Mouse (Mus musculus): Measurements from ENCODE around the gene Gabpb1.
A peak's percentile ranks its signal among the peaks of the same experiment; 100 is the strongest.
"Not testable (repeated sequence)": the region's sequence is repeated elsewhere in the genome, so short reads cannot be mapped to it uniquely, and the experiment has no call there.

Gabpb1 gene

DNA sequence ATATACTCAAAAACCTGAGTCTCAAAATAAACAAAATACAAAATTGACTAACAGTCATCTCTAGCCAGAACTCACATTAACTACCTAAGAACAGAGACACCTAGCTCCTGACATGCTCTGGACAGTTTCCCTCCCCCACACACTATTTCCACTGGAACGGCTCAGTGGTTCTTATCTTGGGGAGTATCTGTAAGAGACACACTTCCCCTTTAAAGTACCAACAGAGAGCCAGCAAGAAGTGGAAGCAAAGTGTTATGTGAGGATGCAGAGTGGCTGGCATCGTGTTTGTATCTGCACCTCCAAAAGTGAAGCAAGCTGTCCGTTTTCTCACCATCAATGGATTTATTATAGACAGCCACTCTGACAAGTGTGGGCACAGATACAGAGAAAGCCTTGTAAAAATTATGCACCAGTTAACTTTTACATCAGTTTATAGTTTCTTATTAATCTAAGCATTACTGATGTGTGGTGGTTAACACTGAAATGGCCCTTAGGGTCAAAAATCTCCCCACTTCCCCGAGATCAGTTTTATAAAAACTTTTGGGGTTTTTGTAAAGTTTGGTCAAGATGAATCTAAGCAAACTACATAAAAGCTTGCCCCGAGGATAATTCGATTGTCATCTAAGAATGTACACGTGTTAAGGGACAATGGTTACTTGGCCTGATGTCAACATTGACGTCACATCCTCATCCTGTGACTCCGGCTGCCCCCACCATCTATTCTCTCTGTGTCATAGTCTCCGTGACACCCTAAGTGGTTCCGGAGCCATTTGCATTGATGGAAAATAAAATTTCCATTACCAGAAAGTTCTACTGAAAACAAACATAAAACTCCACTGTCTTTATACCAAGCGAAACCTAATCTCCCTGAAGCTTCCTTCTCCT lies 40.0 kb downstream of the Gabpb1 start:
- DNase-seq: no peak

DNA sequence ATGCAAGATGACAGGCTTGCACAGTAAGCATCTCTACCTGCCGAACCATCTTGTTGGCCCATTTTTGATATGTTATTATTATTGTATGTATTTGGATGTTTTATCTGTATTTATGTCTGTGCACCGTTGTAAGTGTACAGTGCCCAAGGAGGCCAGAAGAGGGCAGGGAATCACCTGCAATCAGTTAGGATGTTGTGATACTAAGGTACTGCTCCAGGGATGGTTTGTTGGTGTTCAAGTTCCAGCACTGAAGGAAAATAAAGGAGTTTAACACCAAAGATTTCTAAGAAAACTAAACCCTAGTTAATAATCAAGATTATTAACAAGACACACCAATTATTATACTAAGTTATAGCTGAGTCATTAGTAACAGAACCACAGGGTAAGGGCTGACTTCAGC lies 43.0 kb downstream of the Gabpb1 start:
- DNase-seq: no peak

- no peak for DNase-seq
Measured at GRCm38 (mm10) chr2:126628455-126628995, 47.6 kb downstream of the Gabpb1 start.

DNA sequence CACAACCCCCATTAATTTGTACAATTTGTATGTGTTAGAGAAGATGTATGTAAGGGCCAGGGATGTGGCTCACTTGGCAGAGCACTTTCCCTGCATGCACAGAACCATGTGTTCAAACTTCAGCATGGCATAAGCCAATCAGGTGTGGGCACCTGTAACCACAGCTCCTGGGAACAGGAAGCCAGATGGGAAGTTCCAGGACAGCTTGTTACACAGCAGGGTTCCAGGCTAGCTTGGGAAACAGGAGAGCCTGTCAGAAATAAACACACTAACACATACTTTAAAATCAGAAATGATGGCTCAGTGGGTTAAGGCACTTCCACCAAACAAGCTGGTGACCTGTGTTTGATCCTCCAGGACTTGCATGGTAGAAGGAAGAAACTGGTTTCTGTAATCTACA lies 53.0 kb downstream of the Gabpb1 start:
- DNase-seq: peak; percentile 89

DNA sequence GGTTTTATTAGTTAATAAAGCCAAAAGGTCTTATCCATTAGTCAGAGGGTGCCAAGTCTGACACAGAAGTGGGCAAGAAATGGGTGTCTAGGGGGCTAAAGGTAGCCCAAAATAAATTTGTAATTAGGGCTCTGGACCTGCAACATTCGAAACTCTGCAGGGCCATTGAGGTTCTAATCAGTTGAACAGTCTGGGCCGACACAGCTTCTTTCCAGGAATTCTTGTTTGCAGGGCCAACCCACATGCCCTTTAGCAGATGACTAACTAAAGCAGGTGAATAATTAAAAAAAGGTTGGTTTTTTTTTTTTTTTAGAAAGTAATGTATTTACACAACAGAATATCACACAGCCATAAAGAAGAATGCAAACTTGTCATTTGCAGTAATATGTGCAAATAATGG lies 53.7 kb downstream of the Gabpb1 start:
- no peak for DNase-seq

- DNase-seq: no peak
Measured at GRCm38 (mm10) chr2:126619249-126619704, 56.9 kb downstream of the Gabpb1 start, which contains the start of gene Hdc. Gene Hdc, minus strand, starts transcription at chr2:126619299.

GRCm38 (mm10) chr2:126618470-126619179 lies 57.5 kb downstream of the Gabpb1 start:
- DNase-seq: no peak

- no peak for DNase-seq
Measured at GRCm38 (mm10) chr2:126615355-126615754, 60.8 kb downstream of the Gabpb1 start.

- DNase-seq: not testable (repeated sequence)
Measured at GRCm38 (mm10) chr2:126609600-126609999, 66.5 kb downstream of the Gabpb1 start.

- no peak for DNase-seq
Measured at GRCm38 (mm10) chr2:126607553-126608203, 68.5 kb downstream of the Gabpb1 start.

DNA sequence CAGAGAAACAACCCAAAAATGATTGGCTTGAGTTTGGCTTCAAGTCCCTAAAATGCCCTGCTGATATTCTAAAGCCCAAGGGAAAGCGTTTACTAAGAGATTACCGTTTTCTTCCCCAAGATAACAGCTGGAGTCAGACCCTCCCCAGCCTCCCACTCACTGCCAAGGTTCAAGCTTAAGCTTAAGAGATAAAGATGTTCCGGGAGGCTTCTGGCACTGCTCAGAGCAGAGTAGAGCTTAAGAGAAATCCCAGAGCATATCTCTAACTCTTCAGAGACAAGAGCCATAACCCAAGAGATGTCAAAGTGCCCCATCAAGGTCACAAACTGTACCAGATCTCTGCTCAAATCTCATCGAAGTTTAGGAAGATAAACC lies 69.5 kb downstream of the Gabpb1 start:
- no peak for DNase-seq

DNA sequence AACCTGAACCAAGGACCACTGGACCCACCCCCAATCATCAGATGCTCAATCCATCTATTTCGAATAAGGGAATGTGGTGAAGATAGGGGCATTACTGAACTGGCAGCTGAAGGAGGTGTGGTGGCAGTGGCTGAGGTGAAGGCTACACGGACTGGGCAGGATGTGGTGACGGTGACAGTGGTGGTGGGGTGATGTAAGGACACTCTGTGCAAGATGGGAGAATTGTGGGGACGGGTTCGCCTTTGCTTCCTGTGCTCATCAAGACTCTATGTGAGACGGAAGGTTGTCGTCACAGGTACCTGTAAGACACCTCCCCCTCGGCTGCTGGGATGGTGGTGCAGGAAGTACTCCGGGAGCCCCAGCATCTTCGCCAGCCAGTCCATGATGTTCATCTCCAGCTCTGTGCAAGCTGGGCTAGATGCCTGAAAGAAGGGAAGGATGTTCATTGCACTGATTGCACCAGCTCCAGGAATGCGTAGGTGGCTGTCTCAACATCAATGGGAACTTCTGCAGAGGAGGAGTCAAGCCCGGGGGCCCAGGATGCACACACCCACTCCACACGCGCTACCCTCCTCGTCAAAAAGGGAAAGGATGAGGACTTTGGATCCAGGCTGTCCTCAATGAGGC lies 70.0 kb downstream of the Gabpb1 start:
- no peak for DNase-seq

DNA sequence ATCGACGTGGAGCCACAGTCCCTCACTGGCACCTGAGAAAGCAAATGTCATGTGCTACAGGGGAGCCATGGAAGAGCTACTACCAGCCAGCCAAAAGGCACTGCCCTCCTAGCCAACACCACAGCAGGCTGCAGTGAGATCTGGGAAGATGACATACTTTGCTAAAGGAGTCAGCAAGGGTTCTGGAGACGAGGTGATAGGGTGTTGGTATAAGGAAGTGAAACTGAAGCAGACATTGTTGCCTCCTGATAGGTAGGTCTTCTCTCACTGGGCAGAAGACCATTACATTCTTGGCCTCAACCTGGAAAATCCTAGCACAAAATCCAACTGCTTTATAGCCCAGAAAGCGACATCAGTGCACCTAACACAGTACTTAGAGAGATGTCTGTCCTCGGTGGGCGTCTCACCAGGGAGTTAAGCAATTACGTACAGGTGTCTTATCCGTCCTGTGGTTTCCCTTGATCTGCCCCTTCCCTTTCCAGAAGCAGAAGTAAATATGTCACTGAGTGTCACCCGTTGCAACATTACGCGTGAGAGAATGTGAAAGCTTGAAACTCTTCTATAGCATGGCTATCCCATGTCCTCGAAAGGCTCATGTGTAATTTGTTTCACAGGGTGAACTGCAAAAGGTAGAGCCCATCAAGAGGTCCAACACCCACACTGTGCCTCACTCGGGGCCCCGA lies 74.1 kb downstream of the Gabpb1 start:
- no peak for DNase-seq

DNA sequence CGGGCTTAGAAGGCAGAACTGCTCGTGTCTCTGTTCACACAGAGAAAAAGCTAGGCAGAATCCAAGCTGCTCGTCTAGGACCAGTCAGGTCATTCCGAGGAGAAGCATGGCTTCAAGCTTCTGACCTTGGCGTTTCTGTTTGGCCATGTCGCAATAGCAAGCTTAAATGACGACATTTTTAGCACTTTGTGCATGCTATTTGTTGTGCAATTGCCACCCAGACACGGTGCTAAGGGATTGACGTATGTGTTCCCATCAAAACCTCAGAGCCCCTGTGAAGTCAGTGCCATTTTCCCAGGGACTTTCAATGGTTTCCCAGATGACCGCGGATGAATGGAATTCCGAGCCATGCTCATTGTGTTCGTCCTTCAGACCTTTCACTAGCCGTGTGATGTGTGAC lies 75.6 kb downstream of the Gabpb1 start:
- DNase-seq: no peak

- DNase-seq: no peak
Measured at GRCm38 (mm10) chr2:126599005-126599404, 77.1 kb downstream of the Gabpb1 start.

GRCm38 (mm10) chr2:126598359-126598758 lies 77.8 kb downstream of the Gabpb1 start:
- DNase-seq: no peak

- no peak for DNase-seq
Measured at GRCm38 (mm10) chr2:126597279-126598241, 78.6 kb downstream of the Gabpb1 start.

GRCm38 (mm10) chr2:126596347-126597072 lies 79.6 kb downstream of the Gabpb1 start:
- no peak for DNase-seq

- DNase-seq: peak; percentile 59
Measured at GRCm38 (mm10) chr2:126593831-126594610, 82.1 kb downstream of the Gabpb1 start.

Measured in cerebellum, adult 9-11 months (tissue).